Mouse (Mus musculus) retina, postnatal 7 days (tissue): ENCODE measurements around the gene Palld.

Source experiments
- DNase-seq: peaks from one replicate; pipeline ENCODE4 v3.0.0-alpha.2; 2012; ENCODE audit warnings: low read depth, low spot score

Palld gene

GRCm38 (mm10) chr8:61686340-61686739 is 216.2 kb downstream of the Palld start:
- DNase-seq: no peak

- DNase-seq: no peak
These were observed 217.2 kb downstream of the Palld start for GRCm38 (mm10) chr8:61685280-61685679.

- no peak for DNase-seq
These were observed 218.1 kb downstream of the Palld start for GRCm38 (mm10) chr8:61684280-61684939.

GRCm38 (mm10) chr8:61682902-61683301 is 219.6 kb downstream of the Palld start:
- DNase-seq: no peak

GRCm38 (mm10) chr8:61681217-61681616 is 221.3 kb downstream of the Palld start:
- no peak for DNase-seq

GRCm38 (mm10) chr8:61677227-61677626 is 225.3 kb downstream of the Palld start:
- no peak for DNase-seq

- DNase-seq: no peak
These were observed 231.3 kb downstream of the Palld start for GRCm38 (mm10) chr8:61671151-61671550.

GRCm38 (mm10) chr8:61670376-61670775 is 232.1 kb downstream of the Palld start:
- no peak for DNase-seq

- DNase-seq: no peak
These were observed 235.6 kb downstream of the Palld start for GRCm38 (mm10) chr8:61666919-61667318.

GRCm38 (mm10) chr8:61665021-61665420 is 237.5 kb downstream of the Palld start:
- DNase-seq: no peak

- no peak for DNase-seq
These were observed 238.3 kb downstream of the Palld start for GRCm38 (mm10) chr8:61664162-61664561.

- no peak for DNase-seq
These were observed 239.7 kb downstream of the Palld start for GRCm38 (mm10) chr8:61662829-61663228.

- DNase-seq: no peak
These were observed 240.9 kb downstream of the Palld start for GRCm38 (mm10) chr8:61661611-61662010.

GRCm38 (mm10) chr8:61660961-61661360 is 241.5 kb downstream of the Palld start:
- DNase-seq: no peak

GRCm38 (mm10) chr8:61651955-61652354 is 250.5 kb downstream of the Palld start:
- DNase-seq: no peak

GRCm38 (mm10) chr8:61646195-61646835 is 256.2 kb downstream of the Palld start:
- no peak for DNase-seq

GRCm38 (mm10) chr8:61645642-61646041 is 256.8 kb downstream of the Palld start:
- DNase-seq: no peak

GRCm38 (mm10) chr8:61643215-61643614 is 259.3 kb downstream of the Palld start:
- DNase-seq: no peak

GRCm38 (mm10) chr8:61642358-61642847 is 260.1 kb downstream of the Palld start:
- no peak for DNase-seq

GRCm38 (mm10) chr8:61639596-61639995 is 262.9 kb downstream of the Palld start:
- DNase-seq: no peak

GRCm38 (mm10) chr8:61639008-61639407 is 263.5 kb downstream of the Palld start:
- DNase-seq: no peak

GRCm38 (mm10) chr8:61637736-61638135 is 264.8 kb downstream of the Palld start:
- no peak for DNase-seq

- no peak for DNase-seq
These were observed 267.7 kb downstream of the Palld start for GRCm38 (mm10) chr8:61634811-61635210.
